Mouse (Mus musculus) brain, embryonic 14.5 days (tissue): ENCODE measurements around the gene Adamts13.

Experiments
- CTCF ChIP-seq: fragments of 200-500 bp; IDR thresholded peaks from 2 replicates; pipeline ENCODE4 v1.5.1; 2012; ENCODE audit warnings: inconsistent platforms, mild to moderate bottlenecking, moderate library complexity, borderline replicate concordance; ENCODE audit not compliant: insufficient read depth, insufficient read length; ENCODE audit errors: extremely low read depth
- POLR2A ChIP-seq: fragments of 200-500 bp; IDR thresholded peaks from 2 replicates; pipeline ENCODE4 v1.6.1; 2012; ENCODE audit warnings: mild to moderate bottlenecking, inconsistent platforms, borderline replicate concordance; ENCODE audit not compliant: poor library complexity, insufficient read depth, insufficient read length, severe bottlenecking; ENCODE audit errors: extremely low read depth

- TF ChIP-seq POLR2A = no peak
- no peak for TF ChIP-seq CTCF
These were observed 85.0 kb downstream of the Adamts13 start for GRCm38 (mm10) chr2:27058251-27058650.
